Mouse (Mus musculus) kidney, adult 11 months (tissue): ENCODE results near the gene Coa4.

ENCODE experiments used
- DNase-seq: peaks from one replicate; pipeline ENCODE4 v3.0.0; 2022

The Coa4 gene

GRCm38 (mm10) chr7:100504740-100505487 is 32.0 kb upstream of the Coa4 start:
- no peak for DNase-seq

GRCm38 (mm10) chr7:100506494-100506893 is 30.4 kb upstream of the Coa4 start:
- no peak for DNase-seq

DNA sequence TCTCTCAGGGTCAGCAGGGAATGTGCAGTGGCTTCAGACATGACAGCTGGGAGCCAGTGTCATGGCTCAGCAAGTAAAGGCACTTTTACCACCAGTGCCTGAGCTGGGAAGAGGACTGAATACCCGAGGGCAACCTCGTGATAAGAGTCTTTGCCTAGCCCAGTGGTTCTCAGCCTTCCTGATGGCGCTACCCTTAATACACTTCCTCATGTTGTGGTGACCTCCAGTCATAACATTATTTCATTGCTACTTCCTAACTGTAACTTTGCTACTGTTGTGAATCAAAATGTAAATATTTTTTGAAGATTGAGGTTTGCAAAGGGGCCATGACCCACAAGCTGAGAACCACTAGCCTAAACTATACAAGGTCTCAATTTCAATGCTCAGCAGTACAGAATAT is 28.2 kb upstream of the Coa4 start:
- no peak for DNase-seq

DNA sequence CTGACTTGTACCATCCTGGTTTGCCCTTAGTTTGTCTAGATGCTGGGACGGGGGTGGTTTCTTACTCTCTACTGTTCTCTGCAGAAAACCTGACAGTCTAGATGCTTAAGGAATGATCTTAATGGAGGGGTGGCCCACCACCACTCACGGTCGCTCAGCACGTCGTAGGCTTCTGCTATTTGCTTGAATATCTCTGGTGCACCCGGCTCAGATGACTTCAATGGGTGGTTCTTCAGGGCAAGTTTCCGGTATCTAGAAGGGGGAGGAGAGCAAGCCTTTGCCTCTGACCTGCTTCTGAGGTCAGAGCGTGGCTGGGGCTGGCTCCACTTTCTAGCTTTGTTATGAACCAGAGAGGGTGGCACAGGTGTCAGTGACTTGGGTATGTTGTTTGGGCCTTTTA is 25.3 kb upstream of the Coa4 start:
- DNase-seq: no peak

DNA sequence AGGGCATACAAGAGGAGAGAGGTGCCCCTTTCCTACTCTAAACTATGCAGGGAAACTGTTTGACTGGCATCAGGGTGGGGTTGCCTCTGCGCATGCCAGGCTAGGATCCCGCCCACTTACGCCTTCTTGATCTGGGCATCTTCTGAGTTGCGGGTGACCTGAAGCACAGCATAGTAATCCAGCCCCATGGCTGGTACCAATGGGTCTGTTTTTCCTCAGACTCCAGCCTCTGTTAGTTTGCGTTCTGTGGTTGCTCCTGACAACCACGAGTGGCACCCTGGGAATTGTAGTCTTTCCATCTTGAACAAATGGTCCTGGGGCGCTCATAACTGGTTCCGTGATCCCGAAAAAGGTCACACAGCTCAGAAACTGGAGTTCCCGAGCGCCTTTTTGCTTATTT is 22.3 kb upstream of the Coa4 start, which contains the start of gene Dnajb13:
Dnajb13 (minus strand) TSS at position 388 of the 400 bp plus-strand sequence.
- no peak for DNase-seq

DNA sequence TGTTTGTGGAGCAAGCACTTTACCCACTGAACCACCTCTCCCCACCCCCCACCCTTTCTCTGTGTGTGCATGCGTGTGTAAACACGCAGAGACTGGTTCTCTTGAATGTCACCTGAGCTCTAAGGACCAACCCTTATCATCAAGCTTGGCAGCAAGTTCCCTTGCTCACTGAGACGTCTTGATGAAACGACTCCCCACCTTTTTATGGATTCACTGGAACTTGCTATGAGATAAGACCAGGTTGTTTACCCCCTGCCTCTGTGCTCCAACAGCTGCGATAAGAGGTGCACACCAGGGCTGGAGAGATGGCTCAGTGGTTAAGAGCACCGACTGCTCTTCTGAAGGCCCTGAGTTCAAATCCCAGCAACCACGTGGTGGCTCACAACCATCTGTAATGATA is 16.7 kb upstream of the Coa4 start:
- DNase-seq: no peak

GRCm38 (mm10) chr7:100520663-100521285 is 16.1 kb upstream of the Coa4 start:
- peak; percentile 54 for DNase-seq

DNA sequence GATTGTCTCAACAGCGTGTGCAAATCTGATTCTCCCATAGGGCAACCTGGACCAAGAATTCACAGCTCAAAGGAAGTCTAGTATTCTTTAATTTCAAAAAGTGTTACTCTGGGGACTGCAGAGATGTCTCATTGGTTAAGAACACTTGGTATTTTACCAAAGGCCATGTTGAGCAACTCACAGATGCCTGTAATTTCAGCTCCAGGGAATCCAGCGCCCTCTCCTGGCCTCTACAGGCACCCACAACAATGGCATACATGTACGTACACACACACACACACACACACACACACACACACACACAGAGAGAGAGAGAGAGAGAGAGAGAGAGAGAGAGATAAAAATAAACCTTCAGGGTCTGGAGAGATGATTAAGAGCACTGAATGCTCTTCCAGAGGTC is 14.6 kb upstream of the Coa4 start:
- DNase-seq: no peak

GRCm38 (mm10) chr7:100524669-100525068 is 12.2 kb upstream of the Coa4 start:
- DNase-seq: no peak

GRCm38 (mm10) chr7:100530766-100531165 is 6.1 kb upstream of the Coa4 start:
- DNase-seq: no peak

DNA sequence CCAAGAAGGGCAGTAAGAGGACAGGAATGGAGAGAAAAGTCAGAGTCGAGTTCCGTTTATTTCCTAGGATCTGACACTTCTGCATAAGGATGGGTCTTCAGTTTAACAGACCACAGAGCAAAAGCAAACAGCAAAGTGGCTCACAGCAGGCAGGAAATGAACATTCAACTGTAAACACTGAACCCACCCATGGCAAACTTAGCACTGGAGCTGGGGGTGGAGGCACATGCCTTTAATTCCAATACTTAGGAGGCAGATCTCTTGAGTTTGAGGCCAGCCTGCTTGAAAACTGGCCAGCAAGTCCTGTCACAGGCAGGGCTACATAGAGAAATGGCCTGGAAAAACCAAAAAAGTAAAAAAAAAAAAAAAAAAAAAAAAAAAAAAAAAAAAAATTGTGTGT is 3.4 kb upstream of the Coa4 start:
- DNase-seq: no peak

GRCm38 (mm10) chr7:100534216-100534615 is 2.7 kb upstream of the Coa4 start:
- DNase-seq: no peak

GRCm38 (mm10) chr7:100535831-100536230 is 1.0 kb upstream of the Coa4 start:
- no peak for DNase-seq

- no peak for DNase-seq
Measured at GRCm38 (mm10) chr7:100537519-100537902, 640 bp downstream of the Coa4 start.

DNA sequence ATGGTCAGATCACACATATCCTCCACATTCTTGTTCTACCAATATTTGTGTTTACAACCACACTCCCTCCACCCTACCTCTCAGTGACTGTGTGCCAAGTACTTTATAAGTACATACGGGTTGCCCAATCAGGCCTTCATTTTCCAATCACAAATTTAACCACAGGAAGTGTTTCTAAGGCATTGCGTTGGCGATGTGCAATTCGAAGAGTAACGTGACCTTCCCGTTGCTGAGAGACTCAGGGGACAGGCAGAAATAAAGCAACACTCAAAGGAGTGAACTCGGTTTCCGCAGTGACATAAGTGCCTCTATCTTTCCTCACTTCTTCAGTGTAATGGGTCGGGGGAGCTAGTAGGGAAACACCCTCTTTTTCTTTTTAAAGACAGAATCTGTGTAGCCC is 2.6 kb downstream of the Coa4 start:
- no peak for DNase-seq

DNA sequence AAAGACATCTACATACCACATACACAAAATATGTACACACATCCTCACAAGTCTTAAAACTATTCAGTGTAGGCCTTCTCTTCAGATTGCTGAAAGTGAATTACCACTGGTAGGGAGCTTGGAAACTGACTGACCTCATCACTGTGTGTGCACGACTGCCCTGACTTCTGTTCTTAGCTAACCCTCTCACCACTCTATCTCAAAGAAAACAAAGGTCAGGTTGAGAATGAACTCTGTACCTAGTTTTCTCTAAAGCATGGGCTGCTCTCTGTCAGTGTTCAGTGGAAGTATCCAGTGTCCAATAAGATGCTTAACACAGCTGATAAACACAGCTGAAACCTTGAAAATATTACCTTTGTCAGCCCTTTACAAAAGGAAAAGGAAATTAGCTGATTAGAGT is 7.6 kb downstream of the Coa4 start:
- no peak for DNase-seq

DNA sequence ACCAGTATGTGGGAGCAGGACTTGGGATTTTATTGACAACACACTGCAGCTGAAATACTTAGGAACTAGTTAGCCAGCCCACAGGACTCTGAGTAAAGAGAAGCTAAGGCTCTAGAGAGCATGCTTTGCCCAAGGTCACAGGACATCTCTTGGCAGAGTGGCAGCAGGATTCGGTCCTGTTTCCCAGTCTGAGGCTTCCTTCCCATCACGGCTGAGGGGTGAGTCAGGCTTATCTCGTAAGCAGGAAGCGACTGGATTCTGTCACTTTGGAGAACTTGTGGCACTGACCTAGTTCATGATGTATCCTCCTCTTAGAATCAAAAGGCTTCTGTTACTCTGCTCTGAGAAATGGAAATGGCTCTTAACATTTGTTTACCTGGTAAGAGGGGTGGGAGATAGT is 10.8 kb downstream of the Coa4 start:
- no peak for DNase-seq

DNA sequence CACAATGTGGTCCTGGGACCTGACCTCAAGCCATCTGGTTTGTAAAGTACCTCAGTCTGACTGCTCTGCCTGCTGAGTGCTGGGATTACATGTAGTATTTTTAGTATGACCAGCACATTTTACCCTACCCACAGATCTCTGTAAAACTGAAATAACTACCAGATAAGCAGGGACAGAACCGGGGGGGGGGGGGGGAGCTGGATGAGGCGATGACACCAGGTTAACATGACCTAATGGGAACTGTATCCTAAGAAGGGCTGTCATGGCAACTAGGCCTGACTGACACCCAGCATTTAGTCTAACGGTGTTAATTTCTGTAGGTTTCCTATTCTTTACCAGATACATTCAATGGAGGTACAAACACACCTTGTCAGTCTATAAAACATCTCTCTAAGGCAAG is 12.9 kb downstream of the Coa4 start:
- DNase-seq: no peak

DNA sequence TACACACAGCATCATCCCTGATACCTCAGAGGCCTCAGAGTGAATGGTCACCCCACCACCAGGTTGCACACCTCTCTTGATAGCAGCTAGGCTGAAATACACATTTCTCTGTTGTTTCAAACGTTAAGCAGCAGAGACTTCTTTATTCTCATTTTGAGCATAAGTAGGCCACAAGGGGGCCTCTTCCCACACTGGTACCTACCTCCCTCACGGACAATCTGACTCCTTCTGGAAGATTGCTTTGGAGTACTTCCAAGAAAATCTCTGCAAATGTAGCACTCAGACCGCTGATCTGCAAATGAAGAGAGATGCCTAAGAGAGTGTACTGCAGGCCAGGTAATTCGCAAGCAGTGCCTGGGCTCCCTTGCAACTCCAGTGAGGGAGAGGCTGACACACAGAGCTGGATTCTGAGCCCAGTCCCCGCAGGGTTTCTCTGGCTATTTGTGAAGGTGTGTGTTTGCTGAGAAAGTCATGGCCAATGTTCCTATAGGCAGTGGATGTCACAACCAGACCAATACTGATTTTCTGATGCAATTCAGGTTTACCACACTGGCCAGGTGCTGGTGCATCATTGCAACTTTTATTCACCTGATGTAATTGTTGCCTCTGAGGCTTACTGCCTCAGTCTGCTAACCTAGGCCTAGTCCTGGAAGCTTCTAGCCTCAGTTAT is 13.6 kb downstream of the Coa4 start:
- DNase-seq: no peak

DNA sequence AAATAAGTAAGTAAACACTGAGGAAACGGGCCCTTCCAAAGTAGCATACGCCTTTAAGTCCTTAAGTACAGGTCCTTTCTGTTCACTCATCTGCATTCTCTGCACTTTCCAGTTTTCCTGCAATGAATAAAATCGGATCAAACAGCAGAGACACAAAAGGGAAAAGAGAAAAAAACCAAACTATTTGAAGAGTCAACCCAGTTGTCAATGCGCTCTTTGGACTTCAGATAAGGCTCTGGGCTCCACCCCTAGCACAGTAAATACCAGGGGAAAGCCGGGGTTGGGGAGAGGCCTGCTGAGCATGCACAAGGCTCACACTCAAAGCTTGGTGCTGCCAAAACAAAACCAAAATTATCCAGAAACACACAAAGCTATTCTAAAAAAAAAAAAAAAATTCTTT is 18.1 kb downstream of the Coa4 start:
- DNase-seq: no peak

- DNase-seq: no peak
Measured at GRCm38 (mm10) chr7:100555431-100555951, 18.6 kb downstream of the Coa4 start.

GRCm38 (mm10) chr7:100557241-100557640 is 20.4 kb downstream of the Coa4 start:
- DNase-seq: no peak

DNA sequence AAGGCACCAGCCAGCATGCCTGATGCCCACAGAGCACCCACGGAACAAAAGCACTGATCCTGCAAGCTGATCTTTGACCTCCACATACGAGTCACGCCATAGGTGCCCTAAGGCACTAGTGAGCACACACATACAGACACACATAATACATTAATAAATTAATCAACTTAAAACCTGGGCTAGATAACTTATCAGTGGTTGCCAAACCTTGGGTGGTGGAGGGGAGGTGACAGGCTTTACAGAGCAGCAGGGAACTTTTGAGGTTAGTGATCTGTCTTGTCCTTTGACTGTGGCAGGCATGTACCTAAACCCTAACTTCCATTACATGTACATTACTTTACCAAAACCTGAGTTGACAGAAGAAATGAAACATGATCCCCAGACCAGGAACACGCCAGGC is 22.5 kb downstream of the Coa4 start:
- DNase-seq: no peak
